Mouse (Mus musculus) C2C12 (cell line): ENCODE measurements around the gene Cenph. TPM values are rescaled to one million over a fixed set of nuclear protein-coding genes. Genes with fewer than 3 reads are reported as not detected.

Source experiments
- H3K27me3 ChIP-seq: one replicate; pipeline ENCODE4 v1.6.1; 2011; ENCODE audit not compliant: control insufficient read depth, insufficient read depth, insufficient read length
- H3K36me3 ChIP-seq: one replicate; pipeline ENCODE4 v1.6.1; 2011; ENCODE audit not compliant: control insufficient read depth, insufficient read depth
- H3K4me3 ChIP-seq: one replicate; pipeline ENCODE4 v1.5.1; 2011; ENCODE audit warnings: mild to moderate bottlenecking, control low read depth; ENCODE audit not compliant: poor library complexity, insufficient read depth, severe bottlenecking
- H3K79me2 ChIP-seq: one replicate; pipeline ENCODE4 v1.6.1; 2011; ENCODE audit not compliant: control insufficient read depth, insufficient read depth
- H3K79me3 ChIP-seq: one replicate; pipeline ENCODE4 v1.6.1; 2011; ENCODE audit warnings: low read depth, control low read depth
- H3ac ChIP-seq: one replicate; pipeline ENCODE3; 2011; ENCODE audit warnings: low read depth; ENCODE audit not compliant: control insufficient read depth, insufficient read length
- CEBPB ChIP-seq: IDR thresholded peaks from one replicate; pipeline ENCODE4 v1.6.1; 2011; ENCODE audit warnings: low read depth, mild to moderate bottlenecking, control low read depth, moderate library complexity
- CTCF ChIP-seq: IDR thresholded peaks from one replicate; pipeline ENCODE4 v1.5.1; 2011; ENCODE audit not compliant: control insufficient read depth, insufficient read depth, insufficient read length
- FOSL1 ChIP-seq: IDR thresholded peaks from one replicate; pipeline ENCODE4 v1.8.0; 2011; ENCODE audit warnings: mild to moderate bottlenecking, low read length; ENCODE audit not compliant: poor library complexity, insufficient read depth, severe bottlenecking
- MAX ChIP-seq: IDR thresholded peaks from one replicate; pipeline ENCODE4 v1.6.1; 2011; ENCODE audit warnings: mild to moderate bottlenecking, control low read depth
- MYOD1 ChIP-seq: IDR thresholded peaks from one replicate; pipeline ENCODE4 v1.6.1; 2011; ENCODE audit warnings: low read depth; ENCODE audit not compliant: control insufficient read depth, insufficient read length
- MYOG ChIP-seq: IDR thresholded peaks from one replicate; pipeline ENCODE4 v1.6.1; 2011; ENCODE audit not compliant: control insufficient read depth, insufficient read length; ENCODE audit errors: extremely low read depth
- USF1 ChIP-seq: IDR thresholded peaks from one replicate; pipeline ENCODE4 v1.6.1; 2011; ENCODE audit warnings: low read depth, mild to moderate bottlenecking, control low read depth, moderate library complexity
- polyA plus RNA-seq: library from polyadenylated mRNA; unstranded; fragments of >200 nt; fragmentation: generic; extraction: Trizol; gene quantifications from one replicate; pipeline ENCODE4 v1.2.1, GENCODE M21; 2012; ENCODE audit warnings: missing spikeins

The Cenph gene
- polyA plus RNA-seq, 1 experiment = 17.9 TPM

DNA sequence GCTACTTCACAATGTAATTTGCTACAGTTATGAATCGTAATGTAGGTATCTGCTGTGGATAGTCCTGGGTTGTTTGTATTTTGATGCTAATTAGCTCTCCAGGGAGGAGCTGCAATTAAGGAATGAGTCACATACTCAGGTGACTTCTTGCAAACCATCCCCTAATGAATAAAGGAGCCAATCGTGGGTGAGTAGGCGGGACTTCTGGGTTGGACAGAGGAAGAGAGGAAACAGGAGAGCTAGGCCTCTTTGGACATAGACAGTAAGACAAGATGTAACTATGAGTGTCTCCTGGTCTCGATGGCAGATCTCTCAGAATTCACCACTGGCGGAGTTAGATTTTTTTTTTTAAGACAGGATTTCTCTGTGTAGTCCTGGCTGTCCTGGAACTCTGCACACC, 54.0 kb downstream of the Cenph start:
- Histone ChIP-seq H3K27me3 (no peaks in the 10 kb centered on the region), H3K79me2 (peaks cover 58% of the 10 kb centered on the region), H3K79me3 (peaks cover 38% of the 10 kb centered on the region), H3ac (no peak overlapping the region), H3K36me3 (peaks cover 49% of the 10 kb centered on the region), H3K4me3 (no peak overlapping the region)
- TF ChIP-seq USF1 = no peak
- no peak for TF ChIP-seq CTCF
- no peak for TF ChIP-seq FOSL1
- no peak for TF ChIP-seq MAX
- no peak for TF ChIP-seq MYOG
- no peak for TF ChIP-seq CEBPB
- no peak for TF ChIP-seq MYOD1

DNA sequence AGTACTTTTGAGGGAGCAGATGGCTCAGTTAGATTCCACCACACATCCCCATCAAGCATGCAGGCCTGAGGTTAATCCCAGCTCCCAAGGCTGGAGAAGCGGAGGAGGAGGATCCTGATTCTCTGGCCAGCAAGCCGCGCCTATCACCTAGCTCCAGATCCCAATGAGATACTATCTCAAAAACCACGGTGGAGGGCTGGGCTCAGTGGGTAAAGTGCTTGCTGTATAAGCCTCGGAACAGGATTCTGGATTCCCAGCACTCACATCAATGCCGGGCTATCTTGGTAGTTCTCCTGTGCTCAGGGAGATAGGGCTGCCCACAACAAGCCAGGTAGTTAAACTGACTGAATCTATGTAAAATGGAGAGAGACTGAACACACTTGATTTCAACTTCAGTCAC, 60.2 kb downstream of the Cenph start:
- TF ChIP-seq CTCF (no peak), MYOD1 (no peak), MAX (no peak), MYOG (no peak), USF1 (no peak), FOSL1 (no peak), CEBPB (no peak)
- H3K27me3 ChIP-seq = no peaks in the 10 kb centered on the region
- H3K79me2 ChIP-seq = no peaks in the 10 kb centered on the region
- no peak overlapping the region for H3K4me3 ChIP-seq
- H3K36me3 ChIP-seq = peaks cover 70% of the 10 kb centered on the region
- peaks cover 6% of the 10 kb centered on the region for H3K79me3 ChIP-seq
- H3ac ChIP-seq = no peak overlapping the region

Other genes starting within 250 kb of the Cenph start
- gene Ocln, start 223.2 kb downstream of the Cenph start, polyA plus RNA-seq = 0.42 TPM
- gene Marveld2, start 158.9 kb downstream of the Cenph start, polyA plus RNA-seq = 0.05 TPM
- gene Ak6, start 124.9 kb downstream of the Cenph start, polyA plus RNA-seq = 139 TPM
- gene Rad17, start 124.8 kb downstream of the Cenph start, polyA plus RNA-seq = 6.2 TPM
- gene Taf9, start 124.3 kb downstream of the Cenph start, polyA plus RNA-seq = 6.3 TPM
- 0.01 TPM for gene Ccdc125, start 106.2 kb downstream of the Cenph start, polyA plus RNA-seq
- 27.8 TPM for gene Cdk7, start 45.0 kb downstream of the Cenph start, polyA plus RNA-seq
- 120 TPM for gene Mrps36, start 31.2 kb downstream of the Cenph start, polyA plus RNA-seq
- gene Ccnb1, start 10.7 kb upstream of the Cenph start, polyA plus RNA-seq = 115 TPM
- gene Slc30a5, start 57.5 kb upstream of the Cenph start, polyA plus RNA-seq = 21.7 TPM